In genomic region chrY:1245426-1245863, GRCm38 (mm10) we compare ENCODE assay signal across 8 mouse cellular contexts. TPM values are rescaled to one million over a fixed set of nuclear protein-coding genes. Genes with fewer than 3 reads are reported as not detected.
A peak's percentile ranks its signal among the peaks of the same experiment; 100 is the strongest.
DNase-seq lines count a peak whose midpoint lies in the region; ATAC-seq lines count a peak whose summit lies in the region.

TSS of gene Uty (minus strand) at chrY:1245759.

- peak within 1 kb of the TSS; percentile 15; the same call in 1 of the 2 replicates for H3K4me2 ChIP-seq in embryonic facial prominence, embryonic 15.5 days (replicated peaks)
- H3K4me2 ChIP-seq in heart, embryonic 14.5 days (ENCODE audit: low read length): peak within 1 kb of the TSS; percentile 53

- peak within 1 kb of the TSS; percentile 9; the same call in 1 of the 2 replicates for H3K9ac ChIP-seq in embryonic facial prominence, embryonic 15.5 days
- H3K9ac ChIP-seq in heart, embryonic 14.5 days (ENCODE audit: low read length): peak within 1 kb of the TSS; percentile 69

- H3K27me3 ChIP-seq in embryonic facial prominence, embryonic 15.5 days: no peaks in the 10 kb centered on the region
- no peaks in the 10 kb centered on the region for H3K27me3 ChIP-seq in heart, embryonic 14.5 days (ENCODE audit: control insufficient read depth, insufficient read depth, low read length)
- no peaks in the 10 kb centered on the region for H3K27me3 ChIP-seq in megakaryocyte, embryonic 14.5 days (replicated peaks)

- H3K36me3 ChIP-seq in embryonic facial prominence, embryonic 15.5 days: no peaks in the 10 kb centered on the region
- H3K36me3 ChIP-seq in heart, embryonic 14.5 days (ENCODE audit: control insufficient read depth, insufficient read depth, low read length): no peaks in the 10 kb centered on the region
- H3K36me3 ChIP-seq in megakaryocyte, embryonic 14.5 days (replicated peaks; ENCODE audit: low read length): no peaks in the 10 kb centered on the region

- DNase-seq in adrenal gland, postnatal 14 days: no peak
- no peak for DNase-seq in adrenal gland, adult 2 months
- DNase-seq in ZHBTc4 (ENCODE audit: low read depth, low spot score): peak; percentile 27
- peak; percentile 63 for DNase-seq in large intestine, adult 2 months (ENCODE audit: low read depth, low spot score)
- DNase-seq in right cerebral cortex, postnatal 25 days: peak; percentile 62

- H3K4me3 ChIP-seq in embryonic facial prominence, embryonic 15.5 days (replicated peaks): peak within 1 kb of the TSS; percentile 46
- peak within 1 kb of the TSS; percentile 47 to 58 for H3K4me3 ChIP-seq in heart, embryonic 14.5 days (ENCODE audit: control insufficient read depth in 1 of 2, insufficient read depth in 1 of 2, low read depth in 1 of 2, low read length in 2 of 2)
- peak within 1 kb of the TSS; percentile 90 for H3K4me3 ChIP-seq in megakaryocyte, embryonic 14.5 days (replicated peaks)

- peak within 1 kb of the TSS; percentile 76 for H3K27ac ChIP-seq in embryonic facial prominence, embryonic 15.5 days (replicated peaks)
- peak within 1 kb of the TSS; percentile 47 to 80; a peak in 3 of 4 replicates for H3K27ac ChIP-seq in heart, embryonic 14.5 days (replicated peaks in 1 of 2; ENCODE audit: control insufficient read depth in 1 of 2, insufficient read depth in 1 of 2, low read depth in 2 of 2, low read length in 2 of 2)

- peak; percentile 81 for ATAC-seq in embryonic facial prominence, embryonic 15.5 days (ENCODE audit: insufficient number of reproducible peaks, low FRiP score, low TSS enrichment, low read depth)
- ATAC-seq in heart, embryonic 14.5 days (ENCODE audit: insufficient number of reproducible peaks, insufficient read depth, low FRiP score, low read depth): no peak; the same call in 1 of the 2 replicates

- H3K4me1 ChIP-seq in embryonic facial prominence, embryonic 15.5 days: no peaks in the 10 kb centered on the region
- H3K4me1 ChIP-seq in heart, embryonic 14.5 days (ENCODE audit: control insufficient read depth in 2 of 2, insufficient read depth in 2 of 2, low read length in 2 of 2): no peaks in the 10 kb centered on the region
- no peaks in the 10 kb centered on the region for H3K4me1 ChIP-seq in megakaryocyte, embryonic 14.5 days

- H3K9me3 ChIP-seq in embryonic facial prominence, embryonic 15.5 days (replicated peaks): no peaks in the 10 kb centered on the region
- no peaks in the 10 kb centered on the region for H3K9me3 ChIP-seq in heart, embryonic 14.5 days (ENCODE audit: control insufficient read depth, low read length)
- H3K9me3 ChIP-seq in megakaryocyte, embryonic 14.5 days: no peaks in the 10 kb centered on the region

- WGBS in embryonic facial prominence, embryonic 15.5 days: 0% methylated on average over 17 of the region's 21 CpGs
- 0% methylated on average over 14 of the region's 21 CpGs for WGBS in heart, embryonic 14.5 days
- WGBS in large intestine, adult 2 months: 0% methylated on average over 21 of the region's 21 CpGs

RNA-seq across cellular contexts. Expression of gene Uty, which starts in this region (rescaled TPM):
- total RNA-seq in adrenal gland, postnatal 14 days (2021): 32.6 and 37.9 TPM in 2 replicates
- 10 to 100 TPM in 1 of 2 experiments, not detected in 1; 29.4 TPM for total RNA-seq in adrenal gland, adult 2 months (2021)
- polyA plus RNA-seq in adrenal gland, adult 2 months (2012; rRNA removed): 0.22 TPM in 1 of 2 replicates, not detected in the other
- 10.2 and 11.0 TPM in 2 replicates for polyA plus RNA-seq in embryonic facial prominence, embryonic 15.5 days (2015; fragmentation: Nextera tagmentation; extraction: Ambion mirVana)
- polyA plus RNA-seq in heart, embryonic 14.5 days (2014; fragmentation: Nextera tagmentation; extraction: Ambion mirVana): 21.1 TPM in 1 of 2 replicates, not detected in the other
- 3.2 TPM in 1 of 2 replicates, not detected in the other for polyA plus RNA-seq in large intestine, adult 2 months (2012; rRNA removed)
- 0.09 TPM in 1 of 2 replicates, not detected in the other for polyA plus RNA-seq in megakaryocyte, embryonic 14.5 days (2012; ENCODE audit: insufficient read depth, low replicate concordance)

Comparison
In these comparisons a context has a peak if more than half of its experiments do, and no peak if none do; other contexts are left out.
1. DNase-seq: peak in ZHBTc4 (single experiment), large intestine, adult 2 months (single experiment) and right cerebral cortex, postnatal 25 days (single experiment); none in adrenal gland, postnatal 14 days (single experiment) and adrenal gland, adult 2 months (single experiment).
2. Peak in every context shown above with its lines, with median percentiles within 50 percentile points of each other: H3K4me3 ChIP-seq.